Mouse (Mus musculus): ENCODE results near the gene Tmem131. TPM values are rescaled to one million over a fixed set of nuclear protein-coding genes. Genes with fewer than 3 reads are reported as not detected.
"Not testable (repeated sequence)": the region's sequence is repeated elsewhere in the genome, so short reads cannot be mapped to it uniquely, and the experiment has no call there.

The Tmem131 gene
- total RNA-seq, 2 experiments from 2014 or later = 79.6 to 82.0 TPM

DNA sequence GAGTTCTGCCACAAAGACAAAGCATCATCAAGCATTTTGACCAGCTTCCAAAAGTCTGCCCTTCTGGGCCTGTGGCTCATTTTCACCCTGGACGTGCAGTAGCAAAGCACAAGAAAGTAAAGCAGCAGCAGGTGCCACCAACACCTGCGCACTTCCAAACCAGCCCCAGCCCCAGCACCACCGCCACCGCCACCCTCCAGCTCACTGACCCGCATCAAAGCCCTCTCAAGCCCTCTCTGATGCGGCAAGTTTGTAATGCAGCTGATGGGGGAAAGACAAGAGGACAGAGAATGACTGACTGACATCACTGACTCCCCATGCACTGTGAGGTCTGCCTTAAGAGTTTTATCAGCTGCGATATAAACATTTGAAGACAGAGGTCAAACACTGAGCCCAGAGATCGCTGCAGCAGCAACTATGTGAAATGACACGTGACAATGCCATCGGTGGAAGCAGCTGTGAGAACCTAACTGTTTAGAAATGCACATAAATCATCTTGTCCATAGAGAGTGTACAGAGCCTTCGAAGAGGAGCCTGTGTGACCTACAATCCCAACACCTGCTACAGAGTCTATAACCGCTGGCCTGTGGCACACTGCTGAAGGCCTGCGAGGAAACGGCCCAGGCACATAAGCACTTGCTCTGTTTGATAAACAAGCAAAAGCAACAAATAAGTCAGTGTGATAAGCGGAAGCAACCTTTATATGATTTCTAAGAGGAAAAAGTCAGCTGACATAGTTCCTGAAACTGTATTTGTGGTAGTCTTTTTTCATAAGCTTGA lies 21.7 kb downstream of the Tmem131 start:
- DNase-seq = no peak
- intact Hi-C loops (cut with DNase I) = no loop called here

DNA sequence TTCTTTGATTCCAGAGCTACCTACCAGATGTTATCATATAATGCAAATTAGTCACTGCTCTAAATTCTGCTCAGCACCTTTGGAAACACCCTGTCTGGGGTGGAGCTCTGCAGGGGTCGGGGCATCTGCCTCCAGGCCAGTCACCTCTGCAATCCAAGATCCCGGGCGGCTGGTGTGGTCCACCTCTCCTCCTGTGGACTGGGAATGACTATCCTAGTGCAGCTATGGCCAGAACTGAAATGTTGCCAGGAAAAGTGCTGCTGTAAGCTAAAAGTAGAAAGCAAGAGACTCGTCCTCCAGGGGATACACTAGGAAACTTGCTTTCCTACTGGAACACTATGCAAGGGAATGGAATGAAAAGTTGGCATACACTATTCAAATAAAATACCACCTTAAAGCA lies 22.7 kb downstream of the Tmem131 start:
- no peak for DNase-seq

DNA sequence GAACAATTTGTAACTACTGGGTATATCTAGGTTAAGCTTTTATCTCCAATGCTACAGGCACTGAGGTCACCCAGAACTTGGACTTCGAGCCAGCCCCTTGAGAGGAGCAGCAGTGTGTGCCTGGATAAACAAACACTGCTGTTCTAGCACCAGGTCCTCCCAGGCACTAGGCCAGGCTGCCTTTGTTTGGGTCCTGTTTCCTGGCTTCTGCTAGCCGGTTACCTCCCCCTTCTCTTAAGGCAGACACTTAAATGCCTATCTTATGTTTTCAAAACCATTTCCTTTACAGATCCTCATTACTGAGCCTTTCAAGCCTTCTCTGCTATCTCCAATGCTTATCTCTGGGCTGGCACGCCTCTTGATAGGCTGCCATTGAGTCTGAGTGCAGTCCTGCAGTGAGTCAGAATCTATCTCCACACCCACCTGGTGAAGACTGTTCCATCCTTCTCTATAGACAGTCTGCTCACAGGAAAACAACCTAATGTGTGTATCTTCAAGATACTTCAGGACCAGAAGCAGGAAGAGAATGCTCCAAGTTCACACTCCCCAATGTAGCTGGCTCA lies 23.2 kb downstream of the Tmem131 start:
- no peak for DNase-seq
- intact Hi-C loops (cut with DNase I) = no loop called here

More for the DNA sequence above, 22.7 kb downstream of the Tmem131 start:
- intact Hi-C loops (cut with DNase I) = no loop called here

DNA sequence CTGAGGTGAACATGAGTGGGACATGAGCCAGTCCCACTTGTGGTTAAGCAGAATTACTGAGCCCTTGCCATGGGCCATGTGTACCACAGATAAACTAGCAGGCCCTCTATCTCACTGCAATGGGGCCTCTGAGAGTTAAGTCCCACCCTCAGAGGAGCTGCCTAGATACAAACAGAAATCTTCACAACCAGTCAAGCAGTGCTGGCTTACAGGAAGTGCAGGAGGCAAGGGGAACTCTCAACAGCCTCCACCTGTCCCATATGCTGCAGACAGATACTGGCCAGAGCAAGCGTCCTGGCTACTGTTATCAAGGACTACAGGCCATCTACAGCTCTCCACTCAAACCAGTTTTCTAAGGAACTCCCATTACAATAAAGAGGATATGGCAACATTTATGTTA lies 23.7 kb downstream of the Tmem131 start:
- no peak for DNase-seq
- intact Hi-C loops (cut with DNase I) = no loop called here

DNA sequence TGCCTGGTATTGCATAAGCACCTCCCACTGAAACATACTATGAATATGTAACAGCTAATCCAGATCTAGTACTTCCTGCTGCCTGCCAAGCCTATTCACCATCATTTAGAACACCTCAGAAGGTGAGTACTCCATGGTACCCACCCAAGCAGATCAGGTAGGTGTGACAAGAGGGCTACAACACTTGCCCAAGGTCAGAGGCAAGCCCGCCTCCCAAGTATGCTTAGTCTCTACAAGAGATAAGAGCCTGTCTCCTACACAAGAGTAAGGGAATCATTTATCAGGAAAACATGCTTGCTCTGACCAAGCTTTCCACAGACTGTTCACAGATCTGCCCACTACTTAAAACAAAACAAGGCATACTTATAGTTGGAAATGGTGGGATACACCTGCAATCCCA lies 26.0 kb downstream of the Tmem131 start:
- intact Hi-C loops (cut with DNase I) = no loop called here
- no peak for DNase-seq

DNA sequence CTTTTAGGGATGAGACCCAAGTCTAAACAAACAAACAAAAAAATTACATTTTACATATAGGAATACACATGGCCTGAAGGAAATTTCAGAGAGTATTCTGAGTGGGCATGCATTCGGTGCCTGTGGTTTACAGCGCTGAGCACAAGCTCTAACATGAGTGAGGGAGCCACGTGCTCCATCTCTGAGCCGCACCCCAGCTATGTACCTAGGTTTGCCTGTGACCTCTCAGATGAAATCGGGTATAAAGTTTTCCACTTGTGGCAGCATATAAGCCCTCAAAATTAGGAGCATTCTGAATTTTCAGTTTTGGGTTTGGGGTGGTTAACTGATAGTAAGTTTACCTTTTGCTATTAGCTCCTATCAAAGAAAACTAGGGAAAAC lies 28.3 kb downstream of the Tmem131 start:
- DNase-seq = no peak
- intact Hi-C loops (cut with DNase I) = no loop called here

DNA sequence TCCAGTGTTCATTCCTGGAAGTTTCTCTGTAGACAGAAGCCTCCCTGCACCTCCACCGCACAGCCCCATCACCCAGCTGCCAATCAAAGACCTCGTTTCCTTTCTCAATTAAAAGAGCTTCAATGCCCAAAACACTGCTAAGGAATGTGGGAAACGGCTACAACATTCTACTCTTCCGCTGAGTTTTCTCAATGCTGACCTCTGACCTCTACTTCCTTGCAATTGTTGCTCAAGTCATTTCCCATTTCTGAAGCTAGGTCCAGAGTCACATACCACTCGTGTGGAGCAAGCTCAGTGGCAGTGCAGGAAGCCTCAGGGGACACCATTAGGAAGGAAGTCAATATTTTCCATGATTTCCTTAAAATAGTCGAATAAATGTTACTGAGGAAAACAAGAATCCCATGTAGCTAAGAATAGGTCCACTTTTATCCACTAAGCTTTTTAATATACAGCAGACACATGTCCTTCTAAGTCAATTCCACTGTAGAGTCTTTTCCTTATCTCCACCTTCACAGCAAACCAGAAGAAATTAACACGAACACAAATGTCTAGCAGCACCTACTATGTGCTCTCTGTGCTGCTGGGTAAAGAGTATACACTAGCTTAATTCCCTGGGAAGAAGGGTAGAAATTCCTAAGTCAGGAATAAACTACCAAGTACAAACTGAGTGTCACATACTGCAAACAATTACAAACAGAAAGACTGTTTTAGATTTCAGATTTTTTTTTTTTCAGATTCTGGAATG lies 28.8 kb downstream of the Tmem131 start:
- DNase-seq = no peak
- intact Hi-C loops (cut with DNase I) = no loop called here

DNA sequence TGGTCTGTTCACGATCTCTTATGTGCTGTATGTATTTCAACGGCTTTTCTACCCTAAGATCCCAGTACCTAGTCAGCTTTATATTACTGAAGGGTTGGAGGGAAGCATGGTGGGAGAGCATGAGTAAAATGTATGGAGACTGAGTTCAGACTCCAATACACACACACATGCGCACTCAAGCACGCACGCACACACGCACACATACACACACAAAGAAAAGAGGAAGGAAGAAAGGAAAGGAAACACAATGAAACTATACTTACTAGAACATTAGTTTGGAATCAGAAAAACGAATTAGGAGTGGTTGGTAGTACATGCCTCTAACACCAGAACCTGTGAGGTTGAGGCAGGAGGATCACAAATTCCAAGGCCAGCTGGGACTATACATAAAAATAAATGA lies 29.7 kb downstream of the Tmem131 start:
- DNase-seq = no peak
- intact Hi-C loops (cut with DNase I) = no loop called here

DNA sequence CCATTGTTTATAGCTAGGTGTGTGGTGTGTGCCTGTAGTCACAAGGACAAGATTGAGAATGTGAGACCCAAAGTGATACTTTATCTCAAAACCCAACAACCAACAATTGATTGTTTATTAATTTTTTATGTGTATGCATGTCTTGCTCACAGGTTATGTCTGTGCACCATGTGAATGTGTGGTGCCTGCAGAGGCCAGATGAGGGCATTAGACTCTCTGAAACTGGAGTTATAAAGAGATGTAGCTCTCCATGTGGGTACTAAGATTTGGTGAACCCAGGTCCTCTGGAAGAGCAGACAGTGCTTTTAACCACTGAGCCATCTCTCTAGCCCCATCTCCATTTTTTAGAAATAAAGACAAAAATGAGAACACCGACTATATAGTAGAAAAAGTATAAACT lies 31.2 kb downstream of the Tmem131 start:
- DNase-seq = no peak
- intact Hi-C loops (cut with DNase I) = no loop called here

DNA sequence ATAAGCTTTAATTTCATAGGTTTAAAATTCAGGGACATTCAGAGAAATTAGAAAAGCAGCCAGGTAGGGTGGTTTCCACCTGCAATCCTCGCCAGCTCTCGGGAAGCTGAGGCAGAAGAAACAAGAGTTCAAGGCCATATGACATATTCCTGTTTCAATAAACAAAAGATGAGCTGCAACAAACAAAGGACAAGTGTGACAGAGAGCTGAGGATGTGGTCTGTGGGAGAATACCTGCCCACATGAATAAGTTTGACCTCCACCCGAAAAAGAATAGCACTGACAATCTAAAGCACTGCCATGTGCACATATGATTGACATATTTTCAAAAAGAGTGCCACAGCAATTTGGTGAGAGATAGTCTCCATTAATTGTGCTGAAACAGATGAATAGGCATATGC lies 31.9 kb downstream of the Tmem131 start:
- DNase-seq = no peak
- intact Hi-C loops (cut with DNase I) = no loop called here

DNA sequence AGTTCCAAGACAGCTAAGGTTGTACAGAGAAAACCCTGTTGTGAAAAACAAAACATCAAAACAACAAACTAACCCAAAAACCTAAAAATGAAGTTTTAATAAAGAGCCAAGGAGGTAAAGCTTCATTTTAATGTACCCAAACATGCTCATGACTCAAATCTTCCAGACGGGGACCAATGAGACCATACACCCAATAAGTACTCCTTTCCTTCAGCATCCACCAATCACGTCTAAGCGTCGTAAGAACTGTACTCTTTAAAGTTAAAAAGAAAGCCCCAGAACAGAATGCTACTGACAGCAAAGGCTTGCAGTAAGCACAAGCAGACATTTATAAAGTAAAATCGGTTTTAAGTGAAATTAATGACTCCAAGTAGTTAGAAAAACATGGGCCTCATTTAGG lies 33.1 kb downstream of the Tmem131 start:
- intact Hi-C loops (cut with DNase I) = no loop called here
- DNase-seq = no peak

DNA sequence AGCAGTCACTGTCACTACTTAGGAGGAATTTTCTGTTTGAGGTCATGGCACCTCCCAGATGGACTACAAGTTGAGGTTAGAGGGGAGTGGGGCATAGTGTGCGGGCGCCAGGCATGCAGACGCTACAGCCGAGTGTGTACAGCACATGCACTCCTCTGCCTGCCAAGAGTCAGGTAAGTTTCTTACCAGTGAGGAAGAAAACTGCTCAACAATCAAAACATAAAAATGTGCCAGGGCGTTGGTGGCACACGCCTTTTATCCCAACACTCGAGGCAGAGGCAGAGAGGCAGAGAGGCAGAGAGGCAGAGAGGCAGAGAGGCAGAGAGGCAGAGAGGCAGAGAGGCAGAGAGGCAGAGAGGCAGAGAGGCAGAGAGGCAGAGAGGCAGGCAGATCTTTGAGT lies 33.5 kb downstream of the Tmem131 start:
- DNase-seq; intact Hi-C loops (cut with DNase I): not testable (repeated sequence)

DNA sequence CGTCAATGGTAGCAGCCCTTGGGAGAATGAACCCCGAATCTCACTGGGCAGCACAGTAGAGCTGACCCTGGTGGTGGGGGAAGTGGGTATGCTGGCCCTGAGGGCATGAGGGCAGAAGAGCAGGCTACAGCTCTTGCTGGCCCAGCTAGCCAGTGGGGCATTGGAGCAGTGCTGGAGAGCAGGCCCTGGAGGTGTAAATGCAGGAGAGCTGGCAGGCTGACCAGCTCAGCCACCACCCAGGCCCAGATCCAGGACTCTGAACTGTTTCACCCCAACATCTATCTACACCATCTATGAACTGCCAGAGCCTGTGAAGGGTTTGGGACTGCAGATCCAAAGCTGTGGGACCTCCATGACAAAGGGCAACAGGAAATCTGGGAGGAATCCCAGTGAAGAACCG lies 38.2 kb downstream of the Tmem131 start:
- intact Hi-C loops (cut with DNase I) = no loop called here
- DNase-seq = no peak

DNA sequence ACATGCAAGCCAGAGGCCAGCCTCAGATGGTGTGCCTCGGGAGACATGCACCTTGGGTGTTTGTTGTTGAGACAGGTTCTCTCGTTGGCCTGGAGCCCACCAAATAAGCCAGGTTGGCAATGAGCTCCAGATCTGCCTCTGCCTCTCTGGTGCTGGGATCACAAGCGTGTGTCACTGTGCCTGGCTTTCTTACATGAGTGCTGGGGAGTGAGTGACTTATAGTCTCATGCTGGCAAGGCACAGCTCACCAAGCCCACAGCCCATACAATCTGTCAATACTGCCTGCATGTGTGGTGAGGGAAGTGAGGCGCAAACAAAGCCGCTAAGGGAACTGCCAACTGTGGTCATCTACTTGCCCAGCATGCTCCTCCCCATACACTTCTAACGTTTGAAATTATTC lies 39.0 kb downstream of the Tmem131 start:
- peak; percentile 38 for DNase-seq
- intact Hi-C loops (cut with DNase I) = no loop called here

DNA sequence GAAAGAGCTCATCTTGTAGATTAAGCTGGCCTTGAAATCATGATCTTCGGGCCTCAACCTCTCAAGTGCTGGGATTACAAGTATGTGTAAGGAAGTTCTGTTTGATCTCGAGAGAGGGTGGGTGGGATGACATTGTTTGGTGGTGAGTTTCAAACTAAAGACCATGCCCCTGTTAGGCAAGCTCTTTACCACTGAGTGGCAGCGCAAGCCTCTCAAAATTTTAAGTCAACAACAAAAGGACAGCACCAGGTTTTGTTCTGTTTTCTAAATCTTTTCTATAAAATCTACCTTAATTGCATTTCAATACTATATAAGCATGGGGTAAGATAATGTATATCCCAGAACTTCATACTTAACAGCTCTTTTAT lies 39.4 kb downstream of the Tmem131 start:
- intact Hi-C loops (cut with DNase I) = no loop called here
- DNase-seq = no peak

DNA sequence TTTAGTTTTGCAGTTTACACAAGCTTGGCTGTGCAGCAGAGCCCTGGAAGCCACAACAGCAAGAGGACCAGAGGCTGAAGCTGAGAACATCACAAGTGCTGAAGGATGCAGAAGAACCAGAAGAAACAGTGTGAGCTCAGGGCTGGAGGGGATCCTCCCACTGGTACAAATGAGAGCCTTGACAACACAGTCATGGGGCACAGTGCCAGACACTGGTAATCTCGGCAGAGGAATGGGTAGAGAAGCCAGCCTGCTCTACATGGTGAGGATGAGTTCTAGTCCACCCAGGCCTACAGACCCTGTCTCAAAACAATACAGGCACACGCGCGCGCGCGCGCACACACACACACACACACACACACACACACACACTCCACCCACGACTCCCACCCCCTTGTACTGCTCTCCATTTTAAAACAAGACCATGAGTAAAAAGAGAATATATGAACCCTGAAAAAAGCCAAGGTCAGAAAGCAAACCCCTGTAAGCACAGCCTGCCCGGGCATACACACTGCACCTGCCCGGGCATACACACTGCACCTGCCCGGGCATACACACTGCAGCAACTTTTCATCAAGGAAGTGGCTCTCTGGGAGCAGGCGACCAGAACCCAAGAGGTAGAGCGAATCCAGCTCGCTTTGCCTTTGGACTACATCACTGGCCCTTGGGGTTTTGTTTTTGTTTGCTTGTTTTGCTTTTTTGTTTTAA lies 39.9 kb downstream of the Tmem131 start:
- peak; percentile 17 for DNase-seq
- intact Hi-C loops (cut with DNase I) = no loop called here

DNA sequence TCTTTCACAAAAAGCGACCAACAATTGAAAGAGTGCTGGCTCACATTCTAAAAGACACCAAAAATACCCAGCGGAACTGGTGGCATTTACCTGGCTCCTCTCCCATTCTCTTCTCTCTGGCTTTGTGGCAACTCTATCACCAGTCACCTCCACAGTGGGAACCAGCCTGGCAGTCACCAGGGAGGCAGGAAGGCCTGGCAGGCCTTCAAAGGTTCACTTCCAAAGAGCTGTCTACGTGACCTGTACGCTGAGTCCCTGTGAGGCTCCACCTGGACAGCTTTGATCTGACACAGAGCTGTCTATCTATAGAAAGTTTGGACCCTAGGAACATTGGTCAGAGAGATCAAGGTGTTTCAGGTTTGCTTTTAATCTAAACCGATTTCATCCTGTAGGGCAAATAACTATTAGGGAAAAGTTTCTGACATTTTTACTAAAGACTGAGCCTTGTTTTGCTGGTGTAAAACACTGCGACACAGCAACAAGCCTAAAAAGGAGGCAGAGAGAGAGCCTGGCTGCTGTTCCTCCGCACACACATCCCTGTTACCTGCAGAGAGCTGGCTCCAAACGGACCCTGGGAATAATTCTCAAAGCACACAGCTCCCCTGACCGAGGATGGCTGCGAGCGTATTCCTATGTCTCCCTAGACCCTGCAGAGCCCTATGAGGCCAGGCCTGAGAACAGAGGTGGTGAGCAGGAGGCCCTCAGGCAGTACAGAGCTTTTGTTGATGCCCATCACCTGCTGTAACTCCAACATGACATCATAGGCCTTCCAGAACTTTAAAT lies 40.7 kb downstream of the Tmem131 start:
- DNase-seq = no peak
- intact Hi-C loops (cut with DNase I) = no loop called here

DNA sequence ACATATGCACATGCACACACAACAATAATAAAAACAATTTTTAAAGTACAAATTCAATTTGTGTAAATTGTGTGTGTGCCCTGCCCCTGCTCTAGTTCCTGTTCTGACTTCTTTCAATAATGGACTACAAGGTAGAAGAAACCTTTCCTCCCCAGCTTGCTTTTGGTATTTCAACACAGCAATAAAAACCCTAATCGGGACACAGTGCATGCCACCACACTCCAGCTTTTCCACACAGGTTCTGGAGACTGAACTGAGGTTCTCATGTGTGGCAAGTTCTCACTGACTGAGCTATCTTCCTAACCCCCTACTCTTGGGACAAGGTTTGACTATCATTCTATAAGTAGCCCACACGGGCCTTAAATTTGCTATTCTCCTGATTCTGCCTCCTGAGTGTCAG lies 43.8 kb downstream of the Tmem131 start:
- DNase-seq = no peak
- intact Hi-C loops (cut with DNase I) = no loop called here

DNA sequence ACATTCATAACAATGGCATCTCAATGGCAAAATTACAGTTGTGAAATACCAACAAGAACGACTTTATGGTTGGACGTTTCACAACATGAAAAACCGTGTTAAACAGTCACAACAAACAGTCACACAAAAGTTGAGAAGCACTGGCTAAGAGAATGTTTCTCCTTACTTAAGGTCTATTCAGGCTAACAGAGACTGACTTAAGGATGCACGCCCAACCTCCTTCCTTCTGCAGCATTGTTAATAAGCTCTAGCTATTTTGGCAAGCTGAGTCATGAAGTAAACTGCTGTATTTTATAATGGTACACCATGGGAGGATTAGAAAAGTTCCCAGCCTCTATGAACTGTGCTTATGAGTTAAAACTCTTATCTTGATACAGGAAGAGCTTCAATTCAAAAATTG lies 47.0 kb downstream of the Tmem131 start:
- intact Hi-C loops (cut with DNase I) = no loop called here
- DNase-seq = no peak

DNA sequence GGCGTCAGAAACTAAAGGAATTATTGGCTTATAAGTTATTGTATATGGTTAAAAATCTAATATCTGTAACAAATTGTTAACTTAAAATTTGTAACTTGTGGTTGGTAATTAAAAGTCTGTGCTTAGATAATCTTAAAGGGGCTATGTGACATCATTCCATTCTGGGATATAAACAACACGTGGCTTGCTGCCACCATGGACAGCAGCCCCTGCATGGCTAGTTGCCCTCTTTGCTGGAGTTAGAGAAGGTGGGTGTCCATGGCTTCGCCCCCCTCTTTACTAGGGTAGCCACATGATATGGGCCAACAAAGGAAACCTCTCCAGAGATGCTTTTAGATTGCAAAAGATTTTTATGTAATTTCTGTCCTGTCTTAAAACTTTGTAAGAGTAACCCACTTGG lies 48.0 kb downstream of the Tmem131 start:
- peak; percentile 12 for DNase-seq
- intact Hi-C loops (cut with DNase I) = no loop called here

DNA sequence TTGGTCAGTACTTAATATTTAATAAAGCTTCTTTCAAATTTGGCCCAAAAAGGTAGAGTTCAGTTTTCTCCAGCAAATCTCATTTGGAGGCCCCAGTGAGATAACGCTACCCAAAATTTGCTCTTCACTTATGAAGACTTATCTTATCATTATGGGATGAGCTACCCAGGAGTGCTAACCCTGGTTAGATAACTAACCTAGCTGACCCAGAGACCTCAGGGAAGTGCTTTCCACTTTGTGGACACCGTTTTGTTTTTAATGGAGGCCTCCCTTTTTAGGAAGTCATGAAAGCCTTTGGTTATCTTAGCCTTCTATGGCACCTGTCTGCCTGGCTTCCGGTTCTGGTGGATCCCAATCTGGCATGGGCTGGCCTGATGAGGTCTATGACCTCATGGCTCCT lies 49.3 kb downstream of the Tmem131 start:
- no peak for DNase-seq
- intact Hi-C loops (cut with DNase I) = no loop called here
